Mouse (Mus musculus) urinary bladder, adult 18-20 months (tissue): ENCODE measurements around the gene Tesc.

ENCODE experiments used
- DNase-seq, 2 experiments: peaks; one replicate each; pipeline ENCODE4 v3.0.0; 2022; ENCODE audit warnings: low spot score in 2 of 2, mixed read lengths in 2 of 2

Gene Tesc

GRCm38 (mm10) chr5:118027698-118028190 lies at the start of gene Tesc:
TSS of gene Tesc (plus strand) at chr5:118027743.
- DNase-seq, result peak in 1 of 2 experiments; percentile 19

- no peak for DNase-seq
Observed at GRCm38 (mm10) chr5:117978159-117978697, 49.3 kb upstream of the Tesc start.

GRCm38 (mm10) chr5:117979082-117979481 lies 48.5 kb upstream of the Tesc start:
- no peak for DNase-seq

GRCm38 (mm10) chr5:117980921-117981320 lies 46.6 kb upstream of the Tesc start:
- no peak for DNase-seq

GRCm38 (mm10) chr5:117981943-117982342 lies 45.6 kb upstream of the Tesc start:
- no peak for DNase-seq

GRCm38 (mm10) chr5:117986327-117986726 lies 41.2 kb upstream of the Tesc start:
- DNase-seq, result no peak

GRCm38 (mm10) chr5:117987891-117988290 lies 39.7 kb upstream of the Tesc start:
- DNase-seq, result no peak

GRCm38 (mm10) chr5:117988367-117988766 lies 39.2 kb upstream of the Tesc start:
- DNase-seq, result no peak

- DNase-seq, result peak in 1 of 2 experiments; percentile 25
Observed at GRCm38 (mm10) chr5:117989773-117990172, 37.8 kb upstream of the Tesc start.

GRCm38 (mm10) chr5:117990957-117991356 lies 36.6 kb upstream of the Tesc start:
- DNase-seq, result no peak

GRCm38 (mm10) chr5:117993550-117993949 lies 34.0 kb upstream of the Tesc start:
- no peak for DNase-seq

GRCm38 (mm10) chr5:117995372-117995901 lies 32.1 kb upstream of the Tesc start:
- DNase-seq, result no peak

- DNase-seq, result no peak
Observed at GRCm38 (mm10) chr5:117995911-117996310, 31.6 kb upstream of the Tesc start.

- DNase-seq, result no peak
Observed at GRCm38 (mm10) chr5:117996581-117996980, 31.0 kb upstream of the Tesc start.

- no peak for DNase-seq
Observed at GRCm38 (mm10) chr5:117997434-117997970, 30.0 kb upstream of the Tesc start.

GRCm38 (mm10) chr5:117999061-117999460 lies 28.5 kb upstream of the Tesc start:
- no peak for DNase-seq

- DNase-seq, result no peak
Observed at GRCm38 (mm10) chr5:117999584-117999983, 28.0 kb upstream of the Tesc start.

- peak; percentile 16 to 45 for DNase-seq
Observed at GRCm38 (mm10) chr5:118002059-118002458, 25.5 kb upstream of the Tesc start.

GRCm38 (mm10) chr5:118004619-118005018 lies 22.9 kb upstream of the Tesc start:
- no peak for DNase-seq

- no peak for DNase-seq
Observed at GRCm38 (mm10) chr5:118005728-118006127, 21.8 kb upstream of the Tesc start.

- DNase-seq, result no peak
Observed at GRCm38 (mm10) chr5:118008344-118008743, 19.2 kb upstream of the Tesc start.

GRCm38 (mm10) chr5:118010872-118011271 lies 16.7 kb upstream of the Tesc start:
- no peak for DNase-seq

- no peak for DNase-seq
Observed at GRCm38 (mm10) chr5:118011796-118012195, 15.7 kb upstream of the Tesc start.
